Mouse (Mus musculus) liver, embryonic 14.5 days (tissue): ENCODE results near the gene Pak4. TPM values are rescaled to one million over a fixed set of nuclear protein-coding genes. Genes with fewer than 3 reads are reported as not detected.

ENCODE experiments used
- ATAC-seq: fragments of 200-750 bp; cut with Nextera tagmentation; 2 replicates; pipeline ENCODE4 v1.8.0; 2017; ENCODE audit warnings: moderate number of reproducible peaks, mild to moderate bottlenecking, moderate library complexity; ENCODE audit not compliant: insufficient read depth
- DNase-seq, 3 experiments: peaks; one replicate each; pipeline ENCODE4 v3.0.0-alpha.2; 2012 to 2013; ENCODE audit warnings: low read depth in 3 of 3, low spot score in 3 of 3
- H3K27ac ChIP-seq: fragments of 300-500 bp; sonication (generic); 2 replicates; pipeline ENCODE4 v1.5.1; 2014; ENCODE audit warnings: moderate library complexity, mild to moderate bottlenecking, control low read depth, inconsistent platforms
- H3K27me3 ChIP-seq: fragments of 300-500 bp; sonication (generic); 2 replicates; pipeline ENCODE4 v1.6.1; 2014; ENCODE audit warnings: mild to moderate bottlenecking, low read length, moderate library complexity; ENCODE audit not compliant: control insufficient read depth, insufficient read depth
- H3K36me3 ChIP-seq: fragments of 300-500 bp; sonication (generic); replicated peaks from 2 replicates; pipeline ENCODE4 v1.6.1; 2014; ENCODE audit warnings: low read depth; ENCODE audit not compliant: control insufficient read depth, insufficient read depth
- H3K4me1 ChIP-seq, 2 experiments: fragments of 200-500 bp in 1 of 2; fragments of 300-500 bp in 1 of 2; sonication (generic) in 1 of 2; replicated peaks; 2 replicates each; pipeline ENCODE4 v1.6.1; 2012 to 2014; ENCODE audit warnings: antibody characterized with exemption in 1 of 2, inconsistent platforms in 1 of 2, low read length in 1 of 2; ENCODE audit not compliant: control insufficient read depth in 2 of 2, insufficient read depth in 2 of 2
- H3K4me2 ChIP-seq: fragments of 300-500 bp; sonication (generic); 2 replicates; pipeline ENCODE4 v1.6.1; 2014; ENCODE audit warnings: low read depth, mild to moderate bottlenecking, control low read depth, moderate library complexity
- H3K4me3 ChIP-seq, 2 experiments: fragments of 200-500 bp in 1 of 2; fragments of 300-500 bp in 1 of 2; sonication (generic) in 1 of 2; 2 replicates each; pipeline ENCODE4 v1.5.1; 2012 to 2014; ENCODE audit warnings: low read depth in 2 of 2, low read length in 2 of 2, mild to moderate bottlenecking in 2 of 2, control low read depth in 1 of 2, inconsistent platforms in 1 of 2, moderate library complexity in 1 of 2; ENCODE audit not compliant: insufficient read depth in 1 of 2
- H3K9ac ChIP-seq: fragments of 300-500 bp; sonication (generic); replicated peaks from 2 replicates; pipeline ENCODE4 v1.6.1; 2014; ENCODE audit warnings: mild to moderate bottlenecking, control low read depth, moderate library complexity
- H3K9me3 ChIP-seq: fragments of 300-500 bp; sonication (generic); 2 replicates; pipeline ENCODE4 v1.6.1; 2016; ENCODE audit warnings: low read length, mixed read lengths; ENCODE audit not compliant: control insufficient read depth
- CTCF ChIP-seq: IDR thresholded peaks from 2 replicates; pipeline ENCODE4 v1.5.1; 2016; ENCODE audit warnings: antibody characterized with exemption, low read depth, control low read depth
- EP300 ChIP-seq: IDR thresholded peaks from 2 replicates; pipeline ENCODE4 v1.6.1; 2016; ENCODE audit warnings: antibody characterized with exemption, low read depth
- WGBS: fragments of 180-500 bp; shearing (Covaris S2); extraction: QIAGEN DNeasy Blood & Tissue Kit; methylation state at CpG from one replicate; pipeline ENCODE4 v1.1.7; 2014; ENCODE audit not compliant: insufficient replicate concordance; 5-methylcytosine and 5-hydroxymethylcytosine counted together
- polyA plus RNA-seq, 2 experiments: library from polyadenylated mRNA; depleted of rRNA in 1 of 2; stranded (reverse) in 1 of 2; unstranded in 1 of 2; fragments of >200 nt; fragmentation: Nextera tagmentation in 1 of 2; extraction: Ambion mirVana in 1 of 2; gene quantifications; 2 replicates each; pipeline versions ENCODE4 v1.2.1 to v1.2.3; 2012 to 2014

The Pak4 gene
- polyA plus RNA-seq, 2 experiments, result 8.5 to 11.5 TPM

GRCm38 (mm10) chr7:28584468-28584867 is 13.5 kb downstream of the Pak4 start:
- Histone ChIP-seq H3K36me3 (no peaks in the 10 kb centered on the region; the same call in 1 of the 2 replicates), H3K27me3 (no peaks in the 10 kb centered on the region), H3K4me1 (peaks cover 63 to 75% of the 10 kb centered on the region in 2 experiments), H3K27ac (peak overlapping the region; percentile 95), H3K9me3 (no peaks in the 10 kb centered on the region), H3K4me3 (no peak overlapping the region), H3K9ac (peak overlapping the region; percentile 47), H3K4me2 (peak overlapping the region; percentile 76)
- ATAC-seq (peak; percentile 42), DNase-seq (peak in 1 of 3 experiments; percentile 62)
- TF ChIP-seq EP300, result peak; percentile 51
- no peak; the same call in 1 of the 2 replicates for TF ChIP-seq CTCF
- 26% methylated on average over 4 of the region's 4 CpGs for WGBS

DNA sequence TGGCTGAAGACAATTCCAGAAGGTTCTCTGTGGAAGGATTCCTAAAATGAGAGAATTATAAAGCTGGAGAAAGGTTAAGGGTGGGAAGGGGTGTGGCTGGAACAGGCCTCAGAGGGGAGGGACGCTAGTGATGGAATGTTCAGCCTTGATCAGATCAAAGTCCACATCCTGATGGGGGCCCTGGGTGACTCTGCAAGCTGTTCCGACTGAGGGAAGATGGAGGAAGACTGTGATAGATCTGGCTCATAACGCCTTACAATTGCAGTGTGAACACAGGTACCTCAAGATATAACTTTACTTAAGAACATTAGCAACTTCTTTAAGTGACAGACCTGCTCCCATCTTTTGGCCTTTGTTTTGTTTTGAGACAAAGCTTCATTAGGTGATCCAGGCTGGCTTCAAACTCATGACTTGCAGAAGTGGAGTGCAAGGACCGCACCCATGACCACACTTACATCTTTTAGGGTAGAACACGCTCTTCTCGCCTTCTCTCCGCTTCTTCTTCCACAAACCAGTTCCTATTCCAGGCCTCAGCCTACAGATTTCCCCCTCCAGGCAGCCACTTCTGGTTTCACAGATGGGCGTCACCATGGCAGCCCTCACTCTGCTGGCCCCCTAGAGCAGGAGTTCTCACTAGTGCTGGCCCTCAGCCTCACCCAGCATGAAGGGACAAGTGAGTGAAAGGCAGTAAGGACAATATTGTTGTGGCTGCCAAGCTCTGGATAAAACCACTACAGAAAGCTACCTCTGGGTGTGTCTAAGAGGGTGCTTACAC is 14.2 kb downstream of the Pak4 start:
- peak overlapping the region; percentile 95 for H3K27ac ChIP-seq
- peak overlapping the region; percentile 64 for H3K9ac ChIP-seq
- 38% methylated on average over 8 of the region's 8 CpGs for WGBS
- no peak for TF ChIP-seq CTCF
- TF ChIP-seq EP300, result no peak
- H3K27me3 ChIP-seq, result no peaks in the 10 kb centered on the region
- peak in 2 of 3 experiments; percentile 49 to 59 for DNase-seq
- H3K4me1 ChIP-seq, result peaks cover 69 to 81% of the 10 kb centered on the region in 2 experiments
- H3K9me3 ChIP-seq, result no peaks in the 10 kb centered on the region
- ATAC-seq, result peak; percentile 57
- H3K36me3 ChIP-seq, result no peaks in the 10 kb centered on the region; the same call in 1 of the 2 replicates
- peak overlapping the region; percentile 76 for H3K4me2 ChIP-seq
- H3K4me3 ChIP-seq, result peak overlapping the region; percentile 16 to 37; a peak in 3 of 4 replicates

DNA sequence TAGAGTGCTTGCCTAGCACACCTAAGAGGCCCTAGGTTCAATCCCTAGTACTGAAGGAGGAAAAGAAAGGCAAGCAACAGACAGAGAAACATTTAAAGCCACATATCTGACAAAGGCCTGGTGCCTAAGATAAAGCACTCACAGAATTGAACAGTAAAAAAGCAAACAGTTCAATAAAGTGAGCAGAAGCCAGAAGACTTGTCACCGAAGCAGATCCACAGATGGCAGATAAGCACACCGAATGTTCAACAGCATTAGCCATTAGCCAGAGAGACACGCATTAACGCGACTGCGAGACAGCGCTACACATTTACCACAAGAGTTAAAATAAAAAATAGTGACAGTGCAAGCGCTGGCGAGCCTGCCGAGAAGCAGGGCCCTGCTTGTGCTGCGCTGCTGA is 15.1 kb downstream of the Pak4 start:
- H3K9me3 ChIP-seq, result no peaks in the 10 kb centered on the region
- peak overlapping the region; percentile 76 for H3K4me2 ChIP-seq
- H3K36me3 ChIP-seq, result no peaks in the 10 kb centered on the region; the same call in 1 of the 2 replicates
- H3K9ac ChIP-seq, result peak overlapping the region; percentile 64
- WGBS, result 11% methylated on average over 11 of the region's 11 CpGs
- DNase-seq (peak in 1 of 3 experiments; percentile 54), ATAC-seq (no peak)
- TF ChIP-seq EP300, result no peak
- TF ChIP-seq CTCF, result no peak
- peaks cover 76 to 90% of the 10 kb centered on the region in 2 experiments for H3K4me1 ChIP-seq
- H3K4me3 ChIP-seq, result peak overlapping the region in 1 of 2 experiments; percentile 37; a peak in 2 of 4 replicates
- H3K27me3 ChIP-seq, result no peaks in the 10 kb centered on the region
- H3K27ac ChIP-seq, result peak overlapping the region; percentile 95

DNA sequence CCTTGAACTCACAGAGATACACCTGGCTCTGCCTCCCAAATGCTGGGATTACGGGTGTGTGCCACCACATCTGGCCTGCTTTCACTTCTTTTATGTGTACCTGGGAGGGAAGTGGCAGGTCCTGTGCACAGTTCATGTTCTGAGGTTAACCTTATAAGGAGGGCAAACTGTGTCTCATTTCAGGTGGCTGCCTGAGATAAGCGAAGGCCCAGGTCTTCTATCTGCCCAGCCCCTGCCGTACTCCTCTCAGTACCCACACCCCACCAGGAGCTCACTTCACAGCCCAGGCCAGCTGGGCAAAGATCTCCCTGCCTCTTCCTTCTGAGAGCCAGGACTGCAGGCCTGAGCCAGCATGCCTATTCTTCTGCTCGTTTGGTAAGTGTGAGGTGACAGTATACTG is 16.3 kb downstream of the Pak4 start:
- Histone ChIP-seq H3K4me1 (peaks cover 87 to 96% of the 10 kb centered on the region in 2 experiments), H3K27me3 (no peaks in the 10 kb centered on the region), H3K27ac (peak overlapping the region; percentile 95), H3K4me3 (peak overlapping the region; percentile 11 to 37), H3K9me3 (no peaks in the 10 kb centered on the region), H3K36me3 (no peaks in the 10 kb centered on the region; the same call in 1 of the 2 replicates), H3K9ac (peak overlapping the region; percentile 64), H3K4me2 (peak overlapping the region; percentile 76)
- peak; percentile 75 to 78 (median 76) for DNase-seq
- peak; percentile 86 for ATAC-seq
- TF ChIP-seq EP300 (peak; percentile 80), CTCF (no peak)
- WGBS, result 9% methylated on average over 4 of the region's 4 CpGs

GRCm38 (mm10) chr7:28579826-28580225 is 18.2 kb downstream of the Pak4 start:
- Histone ChIP-seq H3K4me3 (no peak overlapping the region), H3K27me3 (no peaks in the 10 kb centered on the region), H3K4me1 (peaks cover 96 to 98% of the 10 kb centered on the region in 2 experiments), H3K36me3 (no peaks in the 10 kb centered on the region; the same call in 1 of the 2 replicates), H3K9ac (no peak overlapping the region), H3K27ac (no peak overlapping the region; the same call in 1 of the 2 replicates), H3K9me3 (no peaks in the 10 kb centered on the region), H3K4me2 (no peak overlapping the region)
- 76% methylated on average over 5 of the region's 5 CpGs for WGBS
- TF ChIP-seq CTCF, result no peak
- no peak for TF ChIP-seq EP300
- ATAC-seq (no peak), DNase-seq (no peak)
